Mouse (Mus musculus): ENCODE data around the gene Zmym4.

Gene Zmym4

DNA sequence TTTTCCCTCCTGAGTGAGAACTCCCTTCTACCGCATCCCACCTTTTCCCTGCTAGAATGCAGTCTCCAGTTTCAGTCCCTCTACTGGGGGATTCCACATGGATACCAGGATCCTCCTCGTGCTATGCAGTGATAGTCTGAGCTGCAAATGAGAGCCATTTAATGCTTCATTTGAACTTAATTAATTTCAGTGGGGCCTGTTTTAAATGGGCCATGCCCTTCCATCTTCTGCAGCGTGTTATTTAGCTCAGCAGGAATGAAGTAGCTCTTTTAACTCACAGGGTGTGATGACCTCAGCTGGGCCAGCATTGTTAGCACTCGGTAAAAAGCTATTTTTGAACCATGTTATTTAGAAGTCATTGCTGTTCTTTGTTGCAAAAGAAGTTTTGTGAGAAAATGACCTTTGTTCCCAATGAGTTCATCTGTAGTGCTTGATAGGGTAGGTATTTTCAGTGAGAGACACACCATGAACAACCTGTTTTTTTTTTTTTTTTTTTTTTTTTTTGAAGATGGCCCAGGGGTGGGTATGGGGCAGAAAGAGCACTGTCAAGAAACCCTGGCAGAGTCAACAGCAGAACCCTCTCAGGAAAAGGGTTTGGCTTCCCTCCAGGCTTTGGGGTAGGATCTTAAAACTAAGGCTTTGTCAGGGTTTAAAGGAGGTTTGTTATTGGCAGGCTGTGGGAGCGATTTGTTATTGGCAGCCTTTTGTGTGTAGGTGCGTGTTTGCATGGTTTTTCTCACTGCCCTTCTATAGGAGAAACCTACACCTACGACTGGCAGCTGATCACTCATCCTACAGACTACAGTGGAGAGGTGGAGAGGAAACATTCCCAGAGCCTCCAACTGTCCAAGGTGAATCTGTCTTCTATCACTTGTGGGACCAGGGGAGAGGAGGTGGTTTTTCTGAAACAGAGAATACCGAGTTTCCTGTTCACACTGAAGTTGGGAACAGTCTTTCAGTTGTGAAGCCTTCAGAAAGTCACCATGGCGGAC lies 144.7 kb downstream of the Zmym4 start:
- DNase-seq (ENCODE audit: low read depth, low spot score): no peak

DNA sequence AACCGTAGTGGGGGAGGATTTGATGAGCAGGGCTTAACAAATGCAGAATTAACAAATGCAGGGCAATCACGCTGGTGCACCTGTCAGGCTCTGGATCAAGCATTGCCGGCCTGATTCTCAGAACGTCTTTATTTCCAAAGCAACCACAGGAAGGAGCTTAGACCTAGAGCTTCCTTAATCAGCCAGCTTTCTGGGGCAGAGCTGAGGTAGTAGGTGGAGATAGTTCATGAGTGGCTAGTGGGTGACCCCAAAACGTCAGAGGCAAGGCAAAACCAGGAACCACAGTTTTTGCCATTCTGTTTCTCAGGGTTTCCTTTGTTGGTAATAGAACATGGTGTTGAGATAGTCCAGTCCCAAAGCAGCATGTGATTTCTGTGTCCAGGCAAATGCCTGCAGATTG lies 153.1 kb downstream of the Zmym4 start:
- no peak for DNase-seq (ENCODE audit: low read depth, low spot score)

DNA sequence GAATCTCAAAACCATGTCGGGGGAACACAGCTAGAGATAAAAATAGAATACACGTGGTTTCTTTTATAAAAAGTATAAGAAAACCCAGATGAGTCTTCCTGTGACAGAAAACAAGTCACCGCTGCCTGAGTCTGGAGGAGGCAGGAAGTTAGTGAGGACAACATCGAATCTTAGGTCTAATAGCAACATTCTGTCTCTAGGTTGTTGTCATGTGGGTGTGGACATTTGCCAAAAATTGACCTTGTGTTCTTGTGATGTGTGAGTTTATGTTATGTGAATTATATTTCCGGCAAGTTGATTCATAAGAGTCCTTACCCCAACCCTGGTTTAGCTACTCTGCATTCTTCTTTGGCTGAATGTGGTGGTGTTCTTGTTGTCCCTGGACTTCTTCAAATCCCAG lies 154.7 kb downstream of the Zmym4 start:
- DNase-seq (ENCODE audit: low read depth, low spot score): no peak

Measured in R1 (cell line).